Mouse (Mus musculus): ENCODE results near the gene Coro1b.

Gene Coro1b

DNA sequence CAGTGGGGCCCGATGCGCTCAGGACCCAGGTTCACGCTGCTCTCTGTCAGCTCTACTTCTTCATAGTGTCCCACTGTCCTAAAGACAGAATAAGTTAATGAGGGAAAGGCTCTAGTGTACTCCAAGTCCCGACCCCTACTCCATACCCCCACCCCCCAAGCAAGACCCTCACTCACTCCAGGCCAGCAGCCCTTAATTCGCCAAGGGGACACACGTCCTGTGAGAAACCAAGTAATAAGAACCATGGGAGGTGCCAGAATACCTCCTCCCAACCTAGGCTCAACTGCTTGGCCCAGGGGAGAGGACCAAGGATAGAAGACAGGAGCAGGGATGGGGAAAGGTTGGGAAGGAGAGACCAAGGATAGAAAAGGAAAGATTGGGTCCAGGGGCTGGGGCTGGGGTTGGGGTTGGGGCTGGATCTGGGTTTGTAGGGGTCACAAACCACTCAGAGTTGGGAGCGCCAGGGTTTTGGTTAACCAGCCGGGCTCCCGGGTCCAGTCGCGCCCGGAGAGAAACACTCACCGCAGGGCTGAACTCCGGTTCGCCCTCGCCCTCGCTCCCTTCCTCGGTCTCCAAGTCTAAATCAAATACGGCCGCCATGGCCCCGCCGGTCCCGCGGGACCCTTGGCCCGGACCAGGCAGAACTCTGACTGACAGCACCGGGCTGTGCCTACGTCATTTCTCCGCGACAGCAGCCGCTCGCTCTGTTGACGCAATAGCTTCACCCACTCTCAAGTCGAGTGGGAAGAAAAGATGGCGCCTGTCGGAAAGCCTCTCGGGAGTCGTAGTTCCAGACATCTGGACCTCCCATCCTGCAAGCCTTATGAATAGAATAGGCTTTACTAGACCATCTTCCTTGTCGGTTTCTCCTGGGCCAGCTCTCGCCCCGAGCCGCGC is 14.5 kb downstream of the Coro1b start, which contains the start of gene Rps6kb2:
TSS of gene Rps6kb2 (minus strand) at position 709 of the 897 bp plus-strand sequence.
- peak; percentile 96 for DNase-seq

DNA sequence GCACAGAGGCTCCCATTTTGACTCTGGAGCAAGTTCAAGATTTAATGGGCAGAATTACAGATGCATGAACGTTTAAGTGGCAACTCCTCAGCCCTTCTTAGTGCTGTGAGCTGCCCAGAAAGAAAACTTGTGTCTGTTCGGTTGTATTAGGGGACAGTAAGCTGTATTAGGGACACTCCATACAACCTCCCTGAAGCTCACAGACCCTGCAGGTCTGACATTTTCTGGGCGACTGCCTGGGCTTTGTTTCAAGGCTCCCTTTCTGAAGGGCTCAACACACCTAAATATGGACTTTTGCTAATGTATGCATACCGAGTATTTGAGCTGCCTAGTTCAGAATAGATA is 15.1 kb downstream of the Coro1b start:
- DNase-seq, result no peak

DNA sequence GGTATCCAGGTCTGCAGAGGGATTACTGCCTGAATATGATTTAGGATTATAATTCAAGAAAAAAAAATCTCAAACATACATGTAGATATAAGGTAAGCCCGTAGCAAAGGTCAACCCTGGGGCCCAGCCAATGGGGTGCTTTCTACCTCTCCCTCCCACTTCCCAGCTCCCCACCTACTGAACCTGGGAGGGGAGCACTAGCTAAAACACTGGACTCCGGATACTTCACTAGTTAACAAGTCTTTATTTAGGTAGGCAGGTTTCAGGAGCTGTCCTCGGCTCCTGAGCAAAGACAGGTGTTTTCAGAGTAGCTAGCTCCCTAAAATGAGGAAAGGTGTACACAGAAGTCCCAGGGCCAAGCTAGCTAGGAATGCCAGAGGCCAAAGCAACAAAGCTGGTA is 15.7 kb downstream of the Coro1b start:
- DNase-seq, result no peak

DNA sequence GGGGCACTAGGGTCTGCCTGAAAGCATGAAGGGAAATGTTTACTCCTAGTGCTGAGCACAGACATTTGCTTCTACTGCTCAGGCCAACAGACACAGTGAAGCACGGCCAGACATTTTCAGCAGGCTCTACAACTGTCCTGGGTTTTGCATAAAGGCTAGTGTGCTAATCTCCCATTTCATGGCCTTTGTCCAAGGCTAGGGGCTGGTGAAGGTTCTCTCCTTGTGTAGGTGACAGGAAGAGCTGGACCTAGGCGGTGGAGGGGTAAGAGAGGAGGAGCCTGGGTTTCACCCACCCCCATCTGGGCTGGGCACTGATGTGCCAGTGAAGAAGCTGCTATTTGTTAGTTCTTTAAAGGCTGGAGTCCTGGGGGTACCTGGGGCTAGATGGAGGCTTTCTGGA is 16.3 kb downstream of the Coro1b start:
- no peak for DNase-seq

DNA sequence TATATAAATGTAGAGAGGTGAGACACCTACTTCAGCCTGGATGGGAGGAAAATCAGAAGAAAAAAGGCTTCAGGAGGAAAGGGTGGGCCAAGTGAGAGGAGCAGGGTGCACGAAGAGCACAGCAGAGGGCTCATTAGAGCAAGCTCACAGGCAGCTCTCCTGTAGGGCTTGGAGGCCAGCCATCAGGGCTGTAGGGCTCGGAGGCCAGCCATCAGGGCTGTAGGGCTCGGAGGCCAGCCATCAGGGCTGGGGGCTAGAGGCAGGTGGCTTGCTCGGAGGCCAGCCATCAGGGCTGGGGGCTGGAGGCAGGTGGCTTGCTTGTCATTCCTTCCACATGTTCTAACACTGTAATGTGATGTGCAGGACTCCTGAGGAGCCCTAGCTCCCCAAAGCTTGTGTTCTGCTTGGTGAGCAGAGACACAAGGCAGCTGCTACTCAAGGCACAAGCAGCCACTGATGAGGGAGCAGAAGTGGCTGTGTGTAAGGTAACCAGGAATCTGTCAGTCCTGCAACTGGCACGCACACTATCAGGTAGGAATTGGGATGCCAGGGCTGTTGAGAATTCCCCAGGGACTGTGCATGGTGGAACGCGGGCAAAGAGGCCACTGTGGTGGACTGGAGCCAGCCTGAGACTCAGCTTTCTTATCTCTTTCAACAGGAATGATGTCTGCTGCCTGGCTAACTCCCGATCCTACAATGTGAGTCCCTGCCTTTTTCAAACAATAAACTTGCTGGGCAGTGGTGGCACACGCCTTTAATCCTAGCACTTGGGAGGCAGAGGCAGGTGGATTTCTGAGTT is 18.5 kb downstream of the Coro1b start:
- no peak for DNase-seq

DNA sequence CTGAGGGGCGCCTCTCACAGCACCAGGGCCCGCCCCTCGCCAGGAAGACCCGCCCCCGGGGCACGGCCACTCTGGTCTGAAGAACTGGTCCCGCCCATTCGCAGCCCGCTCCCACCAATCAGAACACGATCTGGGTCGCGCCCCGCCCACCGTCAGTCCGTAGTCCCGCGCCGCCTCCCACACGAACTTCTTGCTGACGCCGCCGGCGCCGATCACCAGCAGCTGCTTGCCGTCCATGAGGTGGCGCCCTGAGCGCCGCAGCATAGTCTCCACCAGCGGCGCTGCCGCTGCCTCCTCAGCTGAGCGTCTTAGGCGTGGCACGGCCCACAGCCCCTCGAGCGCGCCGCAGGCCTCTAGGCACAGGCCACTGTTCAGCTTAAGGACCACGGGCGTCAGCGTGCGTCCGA is 21.0 kb downstream of the Coro1b start:
- DNase-seq, result peak; percentile 100

DNA sequence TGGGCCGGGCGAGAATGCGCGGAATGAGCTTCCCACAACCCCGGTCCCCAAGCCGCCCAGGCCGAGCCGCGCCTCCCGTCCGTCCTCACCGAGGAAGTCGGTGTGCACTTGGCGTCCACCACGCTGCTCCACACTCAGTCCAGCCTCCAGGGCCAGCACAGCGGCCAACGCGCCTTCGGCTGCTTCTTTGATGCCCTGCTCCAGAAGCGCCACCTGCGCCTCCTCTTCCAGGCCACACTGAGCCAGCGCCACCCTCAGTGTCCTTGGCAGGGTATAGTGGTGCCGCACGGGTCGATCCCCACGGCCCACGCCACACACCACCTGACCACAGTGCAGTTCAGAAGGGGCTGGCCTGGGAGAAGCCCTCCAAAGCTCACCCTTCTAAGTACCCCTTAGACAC is 21.4 kb downstream of the Coro1b start:
- DNase-seq, result no peak

DNA sequence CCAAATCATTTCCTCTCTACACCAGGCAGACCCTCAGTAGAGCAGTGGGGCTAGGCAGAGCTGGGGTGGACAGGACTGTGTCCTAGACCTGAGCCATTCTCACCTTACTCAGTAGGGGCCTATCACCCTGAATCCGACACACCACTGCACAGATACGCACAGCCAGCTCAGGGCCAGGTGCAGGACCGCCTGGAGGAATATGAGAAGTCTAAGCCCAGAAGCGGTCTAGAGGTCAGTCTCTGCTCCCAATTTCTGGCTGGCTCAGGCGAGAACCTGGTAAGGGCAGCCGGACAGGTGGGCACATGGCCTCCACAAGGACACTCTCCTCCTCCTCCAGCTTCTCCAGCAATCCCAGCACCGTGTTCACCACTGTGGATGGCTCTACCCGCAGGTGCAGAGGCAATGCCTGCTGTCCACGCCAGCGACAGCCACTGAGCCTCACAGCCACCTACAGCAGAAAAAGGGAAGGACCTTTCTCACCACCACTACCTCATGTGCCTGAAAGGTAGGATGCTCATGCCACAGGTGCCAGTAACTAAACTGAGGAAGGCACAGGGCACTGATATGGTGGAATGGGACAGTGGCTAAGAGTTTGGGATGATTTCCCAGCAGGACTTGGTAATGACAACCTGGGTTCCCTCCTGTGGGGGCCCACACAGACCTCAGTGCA is 22.4 kb downstream of the Coro1b start:
- no peak for DNase-seq

DNA sequence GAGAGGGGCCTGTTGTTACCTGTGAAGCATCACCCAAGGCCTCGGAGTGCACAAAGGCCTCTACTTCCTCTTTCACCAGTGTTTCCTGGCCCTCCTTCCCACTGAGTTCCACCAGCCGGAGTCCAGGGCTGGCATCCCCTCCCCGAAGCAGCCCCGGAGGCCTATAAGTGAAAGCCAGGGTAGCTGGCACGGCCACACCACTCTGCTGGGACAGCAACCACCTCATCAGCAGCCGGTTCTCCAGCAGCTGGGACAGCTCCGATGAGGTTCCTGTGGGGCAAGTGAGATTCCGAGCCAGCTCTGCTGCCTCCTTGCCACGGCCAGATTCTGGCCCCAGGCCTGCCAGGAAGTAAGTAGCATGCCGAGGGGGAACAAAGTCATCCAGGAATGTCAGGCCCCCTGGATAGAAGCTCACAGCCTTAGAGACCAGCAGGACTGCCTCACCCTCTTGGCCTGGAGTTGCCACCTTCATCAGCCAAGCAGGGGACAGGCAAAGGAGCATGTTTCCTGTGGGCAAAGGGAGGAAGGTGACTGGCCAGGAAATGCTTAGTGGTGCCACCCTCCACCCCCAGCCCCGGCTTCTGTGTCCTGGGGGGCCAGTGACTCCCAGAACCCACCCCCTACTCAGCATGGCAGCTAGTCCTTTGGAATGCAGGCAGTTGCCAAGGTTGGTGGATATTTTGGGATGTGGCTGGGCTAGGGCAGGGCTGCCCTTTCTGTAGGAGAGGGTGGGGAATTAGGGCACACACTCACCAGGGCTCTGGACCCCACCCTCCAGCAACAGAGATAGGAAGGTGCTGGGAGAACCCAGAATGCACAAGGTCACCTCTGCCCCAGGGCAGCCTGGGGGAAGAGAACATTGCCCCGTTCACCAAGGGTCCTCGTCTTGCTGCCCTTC is 23.2 kb downstream of the Coro1b start:
- no peak for DNase-seq

DNA sequence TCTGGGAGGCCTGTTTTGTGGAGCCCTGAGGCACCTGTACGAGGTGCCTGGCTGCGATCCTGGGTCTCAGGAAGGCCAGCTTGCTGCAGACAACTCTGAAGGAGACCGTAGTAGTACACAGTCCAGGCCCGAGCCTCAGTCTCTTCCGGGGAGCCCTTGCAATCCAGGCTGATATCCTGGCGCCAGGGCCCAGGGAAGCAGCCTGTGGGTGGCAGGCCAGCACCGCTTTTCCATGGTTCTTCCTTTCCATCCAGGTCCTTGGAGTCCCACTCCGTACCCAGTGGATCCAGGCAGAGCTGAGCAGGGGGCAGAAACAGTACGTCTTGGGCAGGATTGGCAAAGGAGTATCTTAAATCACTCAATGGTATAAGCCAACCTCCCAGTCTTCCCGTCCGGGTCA is 24.5 kb downstream of the Coro1b start:
- no peak for DNase-seq

DNA sequence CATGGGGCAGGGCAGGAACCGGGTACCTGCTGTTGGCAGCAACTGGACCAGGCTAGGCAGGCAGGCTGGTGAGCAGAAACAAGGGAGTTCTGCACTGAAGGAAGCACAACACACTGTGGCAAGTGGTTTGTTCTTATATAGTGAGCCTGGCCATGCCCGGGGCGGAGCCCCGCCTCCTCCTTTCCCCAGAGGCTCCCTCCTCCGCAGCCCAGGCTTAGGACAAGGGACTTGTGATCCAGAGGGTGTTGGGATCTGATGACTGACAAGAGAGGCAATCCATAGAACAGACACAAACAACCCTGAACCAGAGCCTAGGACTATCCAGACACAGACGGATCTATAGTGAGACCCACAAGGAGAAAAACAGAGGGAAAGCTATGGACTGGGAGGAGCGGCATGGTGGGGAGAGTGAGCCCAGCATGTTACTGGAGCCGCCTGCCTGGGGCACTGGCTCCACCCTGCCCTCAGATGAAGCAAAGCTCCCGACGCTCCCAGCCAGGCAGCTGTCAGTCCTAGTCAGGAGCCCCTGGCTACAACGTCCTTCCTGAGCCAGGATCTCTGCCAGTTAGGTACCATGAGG is 27.0 kb downstream of the Coro1b start, which contains the start of gene Carns1:
TSS of gene Carns1 (minus strand) at position 112 of the 580 bp plus-strand sequence.
- DNase-seq, result no peak

DNA sequence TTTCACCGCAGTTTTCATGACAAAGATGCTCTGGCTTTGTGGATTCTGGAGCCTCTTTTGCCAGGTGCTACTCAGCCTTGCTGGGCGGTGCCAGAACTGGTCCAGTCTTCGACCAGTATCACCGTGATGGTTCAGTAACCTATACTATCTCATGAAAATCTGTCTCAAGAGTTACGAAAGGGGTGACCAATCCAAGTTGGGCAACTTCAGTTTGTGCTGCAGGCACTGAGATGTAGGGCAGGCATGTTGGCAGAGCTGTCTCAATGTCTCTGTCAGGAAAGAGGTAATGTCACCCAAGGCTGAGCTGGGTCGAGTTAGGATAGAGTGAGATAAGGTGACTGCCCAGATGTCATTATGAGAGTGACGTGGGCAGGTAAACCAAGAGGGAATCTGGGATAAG is 32.0 kb downstream of the Coro1b start:
- no peak for DNase-seq

DNA sequence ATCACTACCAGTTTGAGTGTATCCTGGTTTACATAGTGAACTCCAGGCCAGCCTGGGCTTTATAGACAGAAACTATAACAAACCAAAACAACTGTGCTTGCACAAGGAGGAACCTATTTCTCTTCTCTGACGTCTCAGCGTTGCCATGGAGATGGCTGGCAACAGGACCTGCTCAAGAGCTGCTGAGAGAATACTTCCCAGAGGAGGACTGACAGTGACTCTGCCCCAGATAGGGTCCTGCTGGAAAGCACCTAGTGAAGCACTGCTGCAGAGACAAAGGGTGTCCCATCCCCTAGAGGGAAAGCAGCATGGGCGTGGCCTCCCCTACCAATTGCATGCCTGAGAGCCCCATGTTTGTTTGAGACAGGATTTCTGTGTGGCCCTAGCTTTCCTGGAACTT is 33.5 kb downstream of the Coro1b start:
- DNase-seq, result no peak

DNA sequence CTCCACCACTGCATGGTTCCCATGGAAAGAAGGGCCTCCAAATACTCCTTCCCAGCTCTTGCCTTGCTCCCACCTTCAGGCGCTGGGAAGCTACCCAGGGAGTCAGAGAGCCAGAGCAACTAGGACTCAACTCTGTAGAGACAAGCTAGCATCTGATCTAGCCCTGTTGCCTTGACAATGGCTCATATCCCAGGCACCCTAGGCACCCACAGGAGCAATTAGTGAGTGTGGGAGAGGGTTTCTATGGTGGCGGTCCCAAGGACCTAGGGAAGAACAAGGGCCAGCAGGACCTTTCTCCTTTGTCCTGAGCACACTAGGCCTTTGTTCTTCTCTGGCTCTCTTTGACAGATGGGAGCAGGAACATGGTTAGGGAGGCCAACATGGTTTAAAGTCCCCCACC is 35.3 kb downstream of the Coro1b start:
- no peak for DNase-seq

DNA sequence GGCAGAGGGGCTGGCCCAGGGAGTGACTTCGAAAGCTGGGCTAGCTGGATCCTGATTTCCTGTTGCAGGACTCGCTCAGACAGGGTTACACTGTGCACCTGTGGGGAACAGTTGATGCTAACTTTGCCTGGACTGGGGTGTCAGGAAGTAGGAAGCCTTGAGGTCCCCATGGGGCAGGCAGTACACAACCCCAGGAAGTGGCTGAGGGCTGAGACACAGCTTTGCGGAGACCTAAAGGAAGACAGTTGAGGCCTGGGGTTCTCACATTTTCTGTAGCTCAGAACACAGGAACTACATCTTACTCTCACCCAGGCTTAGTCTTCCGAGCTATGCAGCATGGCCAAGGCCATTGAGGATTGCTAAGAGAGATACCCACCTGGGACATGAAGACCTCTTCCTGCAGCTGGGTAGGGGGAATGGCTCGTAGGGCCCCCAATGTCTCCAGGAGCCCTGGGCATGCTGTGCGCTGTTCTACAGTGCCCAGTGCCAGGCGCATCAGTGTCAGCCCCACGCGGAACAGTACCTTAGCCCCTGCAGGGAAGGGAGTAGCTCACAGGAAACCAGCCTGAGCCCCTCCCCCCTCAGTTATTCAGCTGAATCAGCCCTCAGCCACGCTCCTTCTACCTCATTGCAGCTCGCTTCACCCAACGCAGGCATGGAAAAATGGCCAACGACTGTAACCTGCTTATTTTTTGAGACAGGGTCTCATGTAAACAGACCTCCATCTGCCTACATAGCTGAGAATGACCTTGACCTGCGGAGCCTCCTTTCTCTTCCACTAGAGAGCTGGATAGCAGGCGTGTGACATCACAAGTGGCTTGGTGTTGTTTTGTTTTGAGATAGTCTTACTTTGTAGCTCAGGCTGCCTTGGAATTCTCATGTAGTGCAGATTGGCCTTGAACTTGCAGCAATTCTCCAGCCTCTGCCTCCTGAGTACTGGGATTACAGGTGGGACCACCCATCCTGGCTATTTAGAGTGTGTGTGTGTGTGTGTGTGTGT is 36.9 kb downstream of the Coro1b start:
- no peak for DNase-seq

DNA sequence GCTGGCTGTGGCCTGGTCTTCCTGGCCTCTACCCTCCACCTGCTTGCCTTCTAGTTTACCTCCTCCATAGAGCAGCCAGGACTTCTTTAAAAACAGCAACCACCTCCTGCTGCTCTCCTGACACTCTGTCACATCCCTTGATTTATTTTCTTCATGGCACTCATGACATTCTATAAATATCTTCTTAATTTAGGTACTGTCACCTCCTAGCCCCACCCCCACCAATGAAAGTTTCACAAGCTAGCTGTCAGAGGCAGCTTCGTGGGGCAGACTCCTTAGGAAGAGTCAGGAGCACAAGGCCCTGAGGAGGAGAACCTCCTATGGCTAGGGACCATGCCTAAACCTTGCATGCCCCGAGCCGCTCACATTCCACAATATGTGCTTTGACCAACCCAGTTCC is 38.9 kb downstream of the Coro1b start:
- DNase-seq, result no peak

DNA sequence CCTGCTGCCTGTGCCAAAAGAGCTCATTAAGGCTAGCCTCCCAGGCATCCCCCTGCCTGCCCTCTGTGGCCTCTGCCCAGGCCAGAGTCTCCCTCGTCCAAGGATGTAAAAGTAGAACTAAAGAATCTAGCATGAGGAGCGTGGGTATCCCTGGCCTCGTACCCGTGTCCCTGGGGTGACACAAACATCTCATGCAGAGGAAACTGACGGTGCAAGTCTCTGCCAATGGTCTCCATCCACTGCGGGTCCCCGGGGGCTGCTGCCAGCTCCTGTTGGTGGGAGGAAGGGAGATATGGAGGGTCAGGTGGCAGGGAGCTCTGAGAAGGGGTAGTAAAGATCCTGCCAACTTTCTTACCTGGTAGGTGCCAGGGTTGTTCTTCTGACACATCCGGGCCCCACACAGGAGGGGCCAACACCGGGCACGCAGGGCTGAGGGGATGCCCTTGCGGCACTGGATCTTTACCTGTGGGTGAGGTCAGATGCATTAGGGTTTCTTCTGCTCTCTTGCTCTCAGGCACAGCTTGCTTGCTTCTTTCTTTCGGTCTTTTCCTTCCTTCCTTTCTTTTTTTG is 40.7 kb downstream of the Coro1b start:
- DNase-seq, result no peak

DNA sequence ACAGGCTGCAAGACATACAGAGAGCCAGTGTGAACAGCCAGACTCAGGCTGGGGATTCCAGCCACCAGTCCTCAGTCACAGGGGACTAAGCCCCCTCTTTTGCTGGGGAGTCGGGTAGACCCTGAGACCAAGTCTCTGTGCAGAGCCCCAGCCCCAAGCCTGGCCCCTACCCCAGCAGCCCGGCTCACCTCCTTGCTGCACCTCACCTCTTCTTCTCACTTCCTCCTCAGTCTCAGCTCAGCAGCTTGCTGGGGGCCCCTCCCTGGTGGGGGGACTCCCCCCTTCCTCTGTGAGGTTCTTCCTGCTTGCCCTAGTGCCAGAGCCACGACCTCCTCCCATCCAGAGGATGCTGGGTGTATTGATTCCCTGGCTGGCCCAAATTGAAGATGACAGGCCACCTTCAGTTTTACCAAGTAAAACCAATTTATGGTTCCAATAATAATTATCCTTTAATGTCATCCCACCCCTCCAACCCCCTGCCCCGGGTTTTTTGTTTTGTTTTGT is 42.5 kb downstream of the Coro1b start, which contains the start of gene Tbc1d10c:
TSS of gene Tbc1d10c (minus strand) at position 454 of the 504 bp plus-strand sequence.
- DNase-seq, result no peak

DNA sequence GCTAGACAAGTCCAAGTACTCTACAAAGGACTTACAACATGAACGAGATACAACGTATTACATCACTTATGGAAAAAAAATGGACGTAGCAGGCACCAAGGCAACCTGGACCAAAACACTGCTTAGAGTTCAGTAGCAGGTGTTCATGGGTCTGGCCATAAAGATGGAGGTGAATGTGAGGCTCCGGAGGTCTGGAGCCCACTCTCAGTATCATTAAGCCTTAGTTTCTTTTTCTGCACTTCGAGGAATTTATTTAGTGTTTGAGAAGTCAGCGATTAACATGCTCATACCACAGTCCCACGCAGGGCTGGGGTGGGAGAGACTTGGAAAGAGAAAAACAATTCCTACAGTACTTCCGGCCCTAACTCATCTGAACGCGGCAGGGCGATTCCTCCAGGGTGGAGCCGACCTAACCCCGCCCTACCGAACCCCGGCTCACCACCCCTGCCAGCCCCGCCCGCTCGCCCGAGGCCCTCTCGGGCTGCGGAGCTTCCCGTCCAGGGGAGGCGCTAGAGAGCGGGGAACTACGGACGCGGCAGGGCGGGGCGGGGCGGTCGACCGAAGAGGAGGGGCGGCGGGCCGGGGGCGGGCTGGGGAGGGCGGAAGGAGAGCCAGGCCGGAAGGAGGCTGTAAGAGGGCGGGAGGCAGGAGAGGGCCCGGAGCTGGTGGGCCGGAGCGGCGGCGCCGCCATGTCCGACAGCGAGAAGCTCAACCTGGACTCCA is 43.3 kb downstream of the Coro1b start, which contains the start of gene Ppp1ca:
TSS of gene Ppp1ca (plus strand) at position 538 of the 723 bp plus-strand sequence.
- DNase-seq, result peak; percentile 95
